Mouse (Mus musculus): ENCODE measurements around the gene Kcnj6.
"Not testable (repeated sequence)": the region's sequence is repeated elsewhere in the genome, so short reads cannot be mapped to it uniquely, and the experiment has no call there.

Kcnj6 gene

DNA sequence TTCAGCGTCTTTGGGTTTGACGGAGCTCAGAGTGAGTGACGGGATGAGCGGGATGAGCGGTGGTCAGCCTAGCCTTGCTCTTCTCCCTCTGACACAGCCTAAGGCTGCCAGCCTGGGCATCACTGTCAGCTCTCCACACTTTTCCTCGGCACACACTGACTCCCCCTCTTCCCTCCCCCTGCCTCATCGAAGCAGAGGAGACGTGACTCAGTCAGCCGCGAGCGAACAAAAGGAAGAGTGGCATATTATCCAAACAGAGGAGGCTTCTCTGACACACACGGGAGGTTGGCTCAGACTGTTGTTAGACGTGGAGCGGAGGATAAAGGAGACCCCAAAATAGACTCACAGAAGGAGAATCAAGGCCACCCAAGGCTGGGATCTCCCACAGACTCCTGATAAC lies 147.1 kb downstream of the Kcnj6 start:
- DNase-seq, result no peak

- no peak for DNase-seq
These were observed 151.5 kb downstream of the Kcnj6 start for GRCm38 (mm10) chr16:94845996-94846395.

DNA sequence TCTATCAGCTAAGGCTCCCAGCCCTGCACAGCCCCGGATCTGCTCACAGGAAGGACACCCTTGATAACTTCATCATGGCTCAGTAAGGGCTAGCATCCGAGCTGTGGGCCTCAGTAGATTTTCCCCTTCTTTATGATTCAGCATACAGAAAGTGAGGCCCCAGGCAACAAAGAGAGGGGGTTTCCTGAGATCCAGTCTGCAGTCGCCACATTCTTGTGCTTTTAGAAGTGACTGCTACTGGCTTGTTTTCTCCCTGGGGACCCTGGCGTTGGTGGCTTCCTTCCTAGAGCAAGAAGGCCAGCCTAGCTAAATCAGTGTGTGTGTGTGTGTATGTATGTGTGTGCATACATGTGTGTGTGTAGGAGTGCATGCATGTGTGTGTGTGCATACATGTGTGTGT lies 152.7 kb downstream of the Kcnj6 start:
- no peak for DNase-seq

DNA sequence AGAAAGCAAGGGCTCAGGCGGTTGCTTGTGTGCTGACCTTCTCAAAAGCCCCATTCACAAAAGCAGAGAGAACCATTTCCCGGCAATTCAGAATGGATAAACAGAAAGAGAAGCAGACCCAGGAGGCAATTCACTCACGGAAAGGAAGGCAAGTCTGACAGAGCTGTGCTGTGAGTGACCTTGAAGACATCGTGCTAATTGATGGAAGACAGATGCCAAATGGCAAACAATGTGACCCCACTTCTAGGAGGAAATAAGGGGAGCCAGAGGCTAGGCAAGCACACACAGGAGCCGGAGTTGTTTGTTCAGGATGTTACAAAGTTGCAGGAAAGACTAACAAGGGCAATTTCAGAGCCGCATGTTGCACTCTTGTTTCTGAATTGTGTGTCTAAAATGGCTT lies 158.1 kb downstream of the Kcnj6 start:
- no peak for DNase-seq

DNA sequence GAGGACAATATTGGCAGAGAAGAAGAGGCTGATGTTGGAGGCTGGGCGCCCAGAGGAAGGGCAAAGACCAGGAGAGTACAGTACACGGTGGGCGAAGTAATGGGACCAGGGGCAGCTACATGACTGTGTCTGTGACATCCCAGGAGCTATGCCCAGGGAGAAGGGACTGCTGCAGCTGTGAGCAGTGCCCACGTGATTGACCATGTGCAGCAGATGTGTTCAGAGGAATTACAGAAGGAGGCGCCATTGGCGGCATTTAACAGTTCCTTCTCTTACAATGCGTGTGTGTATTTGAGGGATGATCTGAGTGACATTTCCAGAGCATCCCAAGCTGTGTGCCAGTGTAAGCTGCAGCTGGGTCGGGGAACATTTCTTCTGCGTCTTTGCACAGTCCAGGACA lies 159.6 kb downstream of the Kcnj6 start:
- no peak for DNase-seq

- no peak for DNase-seq
These were observed 163.0 kb downstream of the Kcnj6 start for GRCm38 (mm10) chr16:94834502-94834901.

- no peak for DNase-seq
These were observed 169.3 kb downstream of the Kcnj6 start for GRCm38 (mm10) chr16:94828166-94828565.

- peak; percentile 64 to 74 for DNase-seq
These were observed 170.4 kb downstream of the Kcnj6 start for GRCm38 (mm10) chr16:94827092-94827585.

GRCm38 (mm10) chr16:94825274-94825673 lies 172.2 kb downstream of the Kcnj6 start:
- no peak for DNase-seq

- no peak for DNase-seq
These were observed 174.9 kb downstream of the Kcnj6 start for GRCm38 (mm10) chr16:94822611-94823010.

DNA sequence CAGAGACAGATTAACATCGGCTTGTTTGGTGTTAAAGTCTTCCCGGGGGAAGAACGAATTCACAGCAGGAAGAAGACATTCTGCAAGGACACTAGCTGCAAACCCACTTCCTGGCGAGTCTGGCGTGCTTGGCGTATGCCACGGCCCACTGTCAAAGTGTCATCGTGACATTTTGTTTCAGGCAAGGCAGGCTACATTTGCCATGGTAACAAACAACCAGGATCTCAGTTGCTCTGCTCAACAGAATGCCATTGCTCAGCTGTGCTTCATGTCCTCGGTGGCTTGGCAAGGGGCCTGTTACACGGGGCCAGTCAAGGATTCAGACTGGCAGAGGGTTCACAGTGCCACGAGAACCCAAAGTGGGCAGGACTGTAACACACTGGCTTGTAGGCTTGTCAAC lies 175.9 kb downstream of the Kcnj6 start:
- DNase-seq, result peak; percentile 38 to 42

DNA sequence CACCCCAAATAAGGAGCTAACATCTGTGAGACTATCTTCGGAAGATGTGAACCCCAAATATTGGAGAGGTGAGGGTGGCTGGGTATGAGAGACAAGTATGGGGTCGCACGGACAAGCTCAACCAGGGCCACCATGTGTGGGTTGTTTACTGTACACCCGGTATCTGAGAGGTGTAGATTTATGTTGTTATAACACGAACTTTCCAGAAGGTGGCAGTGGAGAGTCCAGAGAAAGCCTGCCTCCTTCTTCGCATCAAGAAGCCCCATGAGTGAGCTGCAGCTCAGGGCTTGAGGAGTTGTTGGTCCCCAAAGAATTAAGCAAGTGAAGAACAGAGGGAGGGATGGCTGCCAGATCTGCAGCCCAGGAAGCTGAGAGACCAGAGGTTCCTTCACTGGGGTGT lies 181.1 kb downstream of the Kcnj6 start:
- DNase-seq, result peak; percentile 65 to 68

GRCm38 (mm10) chr16:94815891-94816290 lies 181.6 kb downstream of the Kcnj6 start:
- DNase-seq, result peak; percentile 44 to 56

DNA sequence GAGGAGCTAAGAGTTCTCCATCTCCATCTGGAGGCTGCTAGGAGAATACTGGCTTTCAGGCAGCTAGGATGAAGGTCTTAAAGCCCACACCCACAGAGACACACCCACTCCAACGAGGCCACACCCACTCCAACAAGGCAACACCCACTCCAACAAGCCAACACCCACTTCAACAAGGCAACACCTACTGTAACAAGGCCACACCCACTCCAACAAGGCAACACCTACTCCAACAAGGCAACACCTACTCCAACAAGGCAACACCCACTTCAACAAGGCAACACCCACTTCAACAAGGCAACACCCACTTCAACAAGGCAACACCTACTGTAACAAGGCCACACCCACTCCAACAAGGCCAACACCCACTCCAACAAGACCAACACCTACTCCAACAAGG lies 188.2 kb downstream of the Kcnj6 start:
- DNase-seq, result not testable (repeated sequence)

- no peak for DNase-seq
These were observed 199.3 kb downstream of the Kcnj6 start for GRCm38 (mm10) chr16:94798241-94798640.

DNA sequence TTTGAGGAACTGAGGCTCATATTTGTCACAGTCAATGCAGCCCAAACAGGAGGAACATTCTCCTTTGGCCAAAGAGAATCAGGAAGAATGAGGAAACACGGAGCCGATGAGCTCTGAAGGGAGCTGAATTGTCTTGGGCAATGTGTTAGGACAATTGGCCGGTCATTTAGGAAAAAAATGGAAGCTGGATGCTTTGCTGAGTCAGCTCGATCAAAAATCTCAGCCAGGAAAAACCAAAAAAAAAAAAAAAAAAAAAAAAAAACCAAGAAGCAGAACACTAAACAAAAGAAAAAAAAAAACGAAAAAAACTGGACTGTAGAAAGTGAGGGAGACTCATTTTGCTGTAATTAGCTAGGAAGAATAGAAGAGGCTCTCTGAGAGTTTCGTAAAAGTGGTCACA lies 200.1 kb downstream of the Kcnj6 start:
- DNase-seq, result no peak

DNA sequence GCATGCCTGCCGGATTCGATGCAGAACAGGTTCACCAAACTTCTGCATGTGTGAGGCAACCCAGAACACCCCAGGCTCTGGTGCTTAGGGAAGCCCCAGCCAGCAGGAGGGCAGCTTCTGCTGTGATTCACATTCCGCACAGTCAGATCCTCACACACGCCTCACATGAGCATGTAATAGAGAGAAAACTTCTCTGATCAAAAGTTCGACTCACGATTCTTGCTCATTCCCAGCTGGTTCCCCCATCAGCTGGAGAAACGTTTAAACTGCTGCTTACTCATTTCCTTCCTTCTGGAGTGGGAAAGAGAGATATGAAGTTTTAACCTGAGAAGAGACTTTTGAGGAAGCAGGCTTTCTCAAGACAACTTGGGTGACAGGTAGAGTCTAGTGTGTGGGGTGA lies 204.5 kb downstream of the Kcnj6 start:
- DNase-seq, result no peak

- DNase-seq, result peak; percentile 67 to 73
These were observed 207.5 kb downstream of the Kcnj6 start for GRCm38 (mm10) chr16:94789958-94790357.

DNA sequence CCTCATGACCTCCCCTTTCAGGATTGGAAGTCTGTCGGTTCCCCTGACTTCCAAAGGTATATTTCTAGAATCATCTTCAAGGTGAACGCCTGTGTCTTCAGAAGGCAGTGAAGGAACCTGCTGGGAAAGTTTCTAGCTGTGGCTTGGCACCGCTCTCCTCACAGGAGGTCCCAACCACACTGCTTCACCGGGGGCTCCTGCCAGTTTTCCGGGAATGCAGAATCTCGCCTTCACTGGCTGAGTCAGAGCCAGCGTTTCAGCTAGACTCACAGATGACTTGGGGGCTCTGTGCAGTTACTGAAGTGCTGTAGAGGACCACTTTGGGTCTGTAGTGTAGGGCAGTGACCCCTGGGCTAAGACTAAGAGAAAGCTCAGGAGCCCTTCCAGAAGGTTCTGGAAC lies 208.8 kb downstream of the Kcnj6 start:
- no peak for DNase-seq

- DNase-seq, result peak; percentile 80 to 90
These were observed 209.3 kb downstream of the Kcnj6 start for GRCm38 (mm10) chr16:94788165-94788564.

- no peak for DNase-seq
These were observed 211.6 kb downstream of the Kcnj6 start for GRCm38 (mm10) chr16:94785873-94786272.

DNA sequence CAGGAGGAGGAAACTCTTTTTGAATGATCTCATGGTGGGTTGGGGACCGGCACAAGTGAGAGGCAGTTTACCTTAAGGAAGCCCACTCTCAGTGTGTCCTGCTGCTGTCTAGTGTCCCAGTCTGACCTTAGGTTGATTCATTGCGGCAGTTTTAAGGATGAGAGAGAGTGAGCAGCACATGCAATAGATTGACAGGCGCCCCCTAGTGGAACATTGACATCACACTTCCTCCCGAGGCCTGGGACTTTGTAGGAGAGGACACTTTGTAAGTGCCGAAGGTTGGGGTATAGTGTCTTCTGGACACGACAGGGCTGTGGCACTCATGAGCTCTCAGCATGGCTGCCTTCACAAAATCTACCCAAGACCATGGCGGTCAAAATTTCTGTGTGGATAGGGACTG lies 213.8 kb downstream of the Kcnj6 start:
- DNase-seq, result peak; percentile 32 to 44

DNA sequence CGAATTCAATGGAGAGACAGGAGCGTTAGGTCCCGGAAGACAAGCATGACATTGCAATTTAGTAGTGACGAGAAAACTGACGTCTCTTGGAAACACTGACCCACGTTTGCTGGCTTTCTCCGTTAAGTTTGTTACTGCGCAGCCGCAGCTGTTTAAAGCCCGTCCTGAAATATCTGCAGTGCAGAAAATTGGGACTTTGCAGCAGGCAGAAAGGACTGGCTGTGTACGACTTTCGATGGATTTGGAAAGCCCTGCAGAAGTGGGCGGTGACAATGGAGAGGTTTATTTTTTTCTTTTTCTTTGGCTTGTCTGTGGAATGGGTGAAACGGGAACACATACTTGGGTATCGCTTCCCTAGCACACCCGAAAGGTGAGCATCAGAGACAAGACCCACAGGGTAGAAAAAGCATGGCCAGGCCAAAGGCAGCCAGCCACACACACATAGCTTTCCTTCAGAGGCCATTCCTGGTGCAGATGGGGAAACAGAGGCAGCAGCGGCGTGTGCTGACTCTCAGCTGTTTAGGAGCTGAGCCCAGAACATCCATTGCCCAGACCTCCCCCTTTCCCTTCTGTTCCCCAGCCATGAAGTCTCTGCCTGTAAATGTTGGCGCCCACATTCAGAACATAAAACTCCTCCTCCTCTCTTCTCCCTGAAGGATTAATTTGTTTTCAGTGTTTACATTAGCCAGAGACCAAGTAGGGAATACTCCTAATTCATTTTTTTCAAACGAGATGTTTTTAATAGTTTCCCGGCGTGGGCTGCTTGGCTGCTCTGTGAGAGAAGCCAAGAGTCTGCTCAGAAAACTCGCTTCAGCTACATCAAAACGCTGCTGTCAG lies 215.2 kb downstream of the Kcnj6 start:
- DNase-seq, result peak; percentile 22 to 27

DNA sequence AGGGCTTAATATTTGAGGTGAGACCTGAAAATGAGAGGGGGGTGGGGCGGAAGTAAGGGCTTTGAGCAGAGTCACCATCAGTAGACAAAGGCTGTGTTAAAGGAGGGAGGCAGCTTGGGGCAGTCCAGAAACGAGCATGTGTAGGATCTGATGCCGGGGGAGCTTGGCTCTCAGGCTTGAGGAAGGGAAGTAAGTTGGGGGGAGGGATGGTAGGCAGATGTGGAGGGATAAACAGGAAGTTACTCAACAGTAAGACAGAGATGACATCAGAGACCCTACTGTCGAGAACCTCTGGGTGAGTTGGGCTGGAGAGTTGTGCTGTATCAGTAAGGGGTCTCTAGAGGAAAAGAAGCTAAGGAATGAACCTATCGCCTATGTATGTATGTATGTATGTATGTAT lies 223.6 kb downstream of the Kcnj6 start:
- no peak for DNase-seq

DNA sequence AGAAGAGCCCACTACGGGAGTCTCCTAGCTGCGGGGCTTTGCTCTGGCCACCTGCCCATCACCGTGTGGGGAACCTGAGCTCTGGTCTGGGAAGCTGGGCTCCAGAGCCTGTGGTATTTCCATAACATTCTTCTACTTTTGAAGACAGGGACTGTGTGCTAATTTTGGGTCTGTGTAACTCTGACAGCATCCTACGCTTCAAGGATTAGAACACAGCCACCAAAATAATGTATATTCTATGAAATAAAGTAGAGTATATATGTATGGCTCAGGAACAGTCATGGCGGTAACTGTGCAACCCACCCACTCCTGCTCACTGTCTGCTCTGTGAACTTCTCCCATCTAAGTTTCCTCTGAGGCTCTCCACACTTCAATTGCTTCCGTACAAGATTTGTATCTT lies 229.9 kb downstream of the Kcnj6 start:
- DNase-seq, result no peak
